Mouse (Mus musculus): ENCODE data around the gene Npr1.

Gene Npr1

GRCm38 (mm10) chr3:90465686-90466310, at the start of gene Npr1:
Gene Npr1, minus strand, starts transcription at chr3:90465866.
- peak; percentile 72 for DNase-seq (ENCODE audit: low spot score)

GRCm38 (mm10) chr3:90515242-90515641, 49.6 kb upstream of the Npr1 start:
- no peak for DNase-seq (ENCODE audit: low spot score)

GRCm38 (mm10) chr3:90514691-90515090, 49.0 kb upstream of the Npr1 start:
- no peak for DNase-seq (ENCODE audit: low spot score)

- peak; percentile 62 for DNase-seq (ENCODE audit: low spot score)
Observed at GRCm38 (mm10) chr3:90513796-90514590, 48.3 kb upstream of the Npr1 start, which contains the start of the genes S100a1 and S100a13. Gene S100a1, minus strand, starts transcription at chr3:90514392. Gene S100a13, plus strand, starts transcription at chr3:90514435.

- DNase-seq (ENCODE audit: low spot score), result no peak
Observed at GRCm38 (mm10) chr3:90512948-90513642, 47.4 kb upstream of the Npr1 start.

GRCm38 (mm10) chr3:90512276-90512675, 46.6 kb upstream of the Npr1 start:
- no peak for DNase-seq (ENCODE audit: low spot score)

- DNase-seq (ENCODE audit: low spot score), result no peak
Observed at GRCm38 (mm10) chr3:90509747-90510123, 44.1 kb upstream of the Npr1 start.

- DNase-seq (ENCODE audit: low spot score), result peak; percentile 99
Observed at GRCm38 (mm10) chr3:90508950-90509746, 43.5 kb upstream of the Npr1 start, which contains the start of gene Chtop. Gene Chtop, minus strand, starts transcription at chr3:90509498.

GRCm38 (mm10) chr3:90508287-90508949, 42.8 kb upstream of the Npr1 start:
- DNase-seq (ENCODE audit: low spot score), result no peak

GRCm38 (mm10) chr3:90506362-90506761, 40.7 kb upstream of the Npr1 start:
- no peak for DNase-seq (ENCODE audit: low spot score)

GRCm38 (mm10) chr3:90505216-90505615, 39.5 kb upstream of the Npr1 start:
- no peak for DNase-seq (ENCODE audit: low spot score)

GRCm38 (mm10) chr3:90503444-90503843, 37.8 kb upstream of the Npr1 start:
- DNase-seq (ENCODE audit: low spot score), result no peak

GRCm38 (mm10) chr3:90497597-90497996, 31.9 kb upstream of the Npr1 start:
- no peak for DNase-seq (ENCODE audit: low spot score)

GRCm38 (mm10) chr3:90495850-90496525, 30.3 kb upstream of the Npr1 start:
- no peak for DNase-seq (ENCODE audit: low spot score)

GRCm38 (mm10) chr3:90493831-90494540, 28.3 kb upstream of the Npr1 start:
- no peak for DNase-seq (ENCODE audit: low spot score)

- DNase-seq (ENCODE audit: low spot score), result no peak
Observed at GRCm38 (mm10) chr3:90491350-90491749, 25.7 kb upstream of the Npr1 start.

- DNase-seq (ENCODE audit: low spot score), result peak; percentile 94
Observed at GRCm38 (mm10) chr3:90490696-90491256, 25.1 kb upstream of the Npr1 start, which contains the start of gene Snapin. Gene Snapin, minus strand, starts transcription at chr3:90491033.

GRCm38 (mm10) chr3:90488576-90488975, 22.9 kb upstream of the Npr1 start:
- DNase-seq (ENCODE audit: low spot score), result no peak

- no peak for DNase-seq (ENCODE audit: low spot score)
Observed at GRCm38 (mm10) chr3:90486998-90487397, 21.3 kb upstream of the Npr1 start.
